Mouse (Mus musculus) spleen, postnatal 36 days (tissue): ENCODE measurements around the gene Ctnnbl1.

Experiments
- DNase-seq, 2 experiments: peaks; one replicate each; pipeline ENCODE4 v3.0.0; 2022; ENCODE audit warnings: low spot score in 2 of 2, mixed read lengths in 1 of 2

The Ctnnbl1 gene

GRCm38 (mm10) chr2:157793851-157794332 is 56.7 kb downstream of the Ctnnbl1 start:
- no peak for DNase-seq

GRCm38 (mm10) chr2:157795627-157796423 is 58.6 kb downstream of the Ctnnbl1 start:
- DNase-seq: no peak

GRCm38 (mm10) chr2:157799533-157799932 is 62.3 kb downstream of the Ctnnbl1 start:
- no peak for DNase-seq

- DNase-seq: no peak
Measured at GRCm38 (mm10) chr2:157800288-157800687, 63.1 kb downstream of the Ctnnbl1 start.

GRCm38 (mm10) chr2:157800746-157801501 is 63.7 kb downstream of the Ctnnbl1 start:
- DNase-seq: no peak

GRCm38 (mm10) chr2:157801505-157802357 is 64.5 kb downstream of the Ctnnbl1 start:
- DNase-seq: no peak

GRCm38 (mm10) chr2:157802666-157803065 is 65.5 kb downstream of the Ctnnbl1 start:
- no peak for DNase-seq

- no peak for DNase-seq
Measured at GRCm38 (mm10) chr2:157804388-157804787, 67.2 kb downstream of the Ctnnbl1 start.

GRCm38 (mm10) chr2:157805091-157805490 is 67.9 kb downstream of the Ctnnbl1 start:
- no peak for DNase-seq

- DNase-seq: no peak
Measured at GRCm38 (mm10) chr2:157807076-157807475, 69.9 kb downstream of the Ctnnbl1 start.

GRCm38 (mm10) chr2:157807621-157808367 is 70.6 kb downstream of the Ctnnbl1 start:
- no peak for DNase-seq

GRCm38 (mm10) chr2:157808368-157808923 is 71.2 kb downstream of the Ctnnbl1 start:
- DNase-seq: no peak

GRCm38 (mm10) chr2:157809341-157809740 is 72.1 kb downstream of the Ctnnbl1 start:
- DNase-seq: no peak

- DNase-seq: no peak
Measured at GRCm38 (mm10) chr2:157810749-157811148, 73.5 kb downstream of the Ctnnbl1 start.

GRCm38 (mm10) chr2:157813121-157813520 is 75.9 kb downstream of the Ctnnbl1 start:
- DNase-seq: no peak

- DNase-seq: no peak
Measured at GRCm38 (mm10) chr2:157814116-157814964, 77.1 kb downstream of the Ctnnbl1 start.

- no peak for DNase-seq
Measured at GRCm38 (mm10) chr2:157814965-157815283, 77.7 kb downstream of the Ctnnbl1 start.

- DNase-seq: no peak
Measured at GRCm38 (mm10) chr2:157817672-157818071, 80.5 kb downstream of the Ctnnbl1 start.

- no peak for DNase-seq
Measured at GRCm38 (mm10) chr2:157818576-157819320, 81.5 kb downstream of the Ctnnbl1 start.
